Mouse (Mus musculus) megakaryocyte progenitor cell, adult 5-6 weeks (primary cell): Measurements from ENCODE around the gene Ccdc182. TPM values are rescaled to one million over a fixed set of nuclear protein-coding genes. Genes with fewer than 3 reads are reported as not detected.

Source experiments
- ATAC-seq: replicated peaks from 2 replicates; pipeline ENCODE4 v1.8.0; 2016; ENCODE audit warnings: mild to moderate bottlenecking, moderate TSS enrichment, inconsistent platforms; ENCODE audit not compliant: poor library complexity
- total RNA-seq, 2 experiments: library from RNA; stranded (forward) in 1 of 2; stranded (reverse) in 1 of 2; fragments of 157-497, 149-512 nt in 1 of 2; fragments of 200-1000 nt in 1 of 2; gene quantifications; 2 replicates each; pipeline versions ENCODE4 v1.2.3 to v1.2.4; 2015 to 2017

Gene Ccdc182
- total RNA-seq, 2 experiments from 2014 or later, result not detected

- ATAC-seq, result no peak
These were observed 25.0 kb downstream of the Ccdc182 start for GRCm38 (mm10) chr11:88318850-88319249.

- ATAC-seq, result no peak
These were observed 33.2 kb downstream of the Ccdc182 start for GRCm38 (mm10) chr11:88327016-88327415.

- ATAC-seq, result no peak
These were observed 35.1 kb downstream of the Ccdc182 start for GRCm38 (mm10) chr11:88328813-88329595.

- ATAC-seq, result no peak
These were observed 36.9 kb downstream of the Ccdc182 start for GRCm38 (mm10) chr11:88330799-88331198.

- no peak for ATAC-seq
These were observed 37.9 kb downstream of the Ccdc182 start for GRCm38 (mm10) chr11:88331722-88332121.

- no peak for ATAC-seq
These were observed 38.6 kb downstream of the Ccdc182 start for GRCm38 (mm10) chr11:88332309-88332934.

GRCm38 (mm10) chr11:88334893-88335292 lies 41.0 kb downstream of the Ccdc182 start:
- ATAC-seq, result no peak

GRCm38 (mm10) chr11:88337926-88338325 lies 44.1 kb downstream of the Ccdc182 start:
- ATAC-seq, result no peak

Other genes with a start within 250 kb of the Ccdc182 start
- 257 and 278 TPM in 2 replicates for gene Srsf1, start 246.7 kb upstream of the Ccdc182 start, total RNA-seq (2015)
- 528 and 695 TPM in 2 replicates for gene Srsf1, start 246.7 kb upstream of the Ccdc182 start, total RNA-seq (2017)
- 37.5 and 41.8 TPM in 2 replicates for gene Vezf1, start 225.8 kb upstream of the Ccdc182 start, total RNA-seq (2015)
- gene Vezf1, start 225.8 kb upstream of the Ccdc182 start, total RNA-seq (2017), result 16.2 and 18.8 TPM in 2 replicates
- gene Cuedc1, start 196.0 kb upstream of the Ccdc182 start, total RNA-seq (2015), result 0.73 and 3.7 TPM in 2 replicates
- gene Cuedc1, start 196.0 kb upstream of the Ccdc182 start, total RNA-seq (2017), result 0.12 and 1.0 TPM in 2 replicates
- gene Mrps23, start 89.7 kb upstream of the Ccdc182 start, total RNA-seq (2015), result 64.5 and 73.5 TPM in 2 replicates
- 49.0 and 90.6 TPM in 2 replicates for gene Mrps23, start 89.7 kb upstream of the Ccdc182 start, total RNA-seq (2017)